Mouse (Mus musculus) kidney, adult 2 months (tissue): ENCODE measurements around the gene Cabp2.

Experiments
- CTCF ChIP-seq: fragments of 200-500 bp; conservative IDR thresholded peaks from 2 replicates; pipeline ENCODE4 v1.5.1; 2011; ENCODE audit warnings: low read depth, mild to moderate bottlenecking, control low read depth, low read length, moderate library complexity, mixed read lengths; ENCODE audit not compliant: insufficient read depth, insufficient read length
- POLR2A ChIP-seq: fragments of 200-500 bp; IDR thresholded peaks from one replicate; pipeline ENCODE4 v1.6.1; 2011; ENCODE audit warnings: low read depth, low read length, control low read depth

DNA sequence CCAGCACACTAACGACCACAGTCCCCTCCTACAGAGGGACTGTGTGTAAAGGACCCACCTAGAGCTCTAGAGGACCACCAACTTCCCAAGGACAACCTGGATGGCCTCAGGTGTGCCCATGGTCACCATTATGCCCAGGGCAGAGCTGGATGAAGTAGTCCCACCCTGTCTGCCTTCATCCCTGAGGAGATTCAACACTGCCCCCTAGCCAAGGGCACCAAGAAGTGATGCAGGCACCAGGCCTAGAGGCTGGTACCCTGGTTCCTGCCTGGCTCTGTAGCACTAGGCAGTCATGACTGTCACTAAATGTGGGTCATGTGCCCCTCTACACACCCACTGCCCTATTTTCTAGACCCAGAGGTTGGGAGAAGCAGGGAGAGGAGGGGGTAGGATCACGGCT, 50.4 kb downstream of the Cabp2 start:
- TF ChIP-seq CTCF: no peak; the same call in 1 of the 2 replicates
- TF ChIP-seq POLR2A: no peak
